Mouse (Mus musculus) heart, postnatal 36 days (tissue): ENCODE data around the gene Efna4. TPM values are rescaled to one million over a fixed set of nuclear protein-coding genes. Genes with fewer than 3 reads are reported as not detected.

Experiments
- DNase-seq, 2 experiments: peaks; one replicate each; pipeline ENCODE4 v3.0.0; 2021 to 2022
- intact Hi-C: fragments of 180-260 bp; cut with DNase I; formaldehyde crosslinking; loops from one replicate; pipeline ENCODE4 v1.15.1; 2025
- total RNA-seq, 2 experiments: library from RNA; stranded (reverse); gene quantifications; 2 replicates each; pipeline ENCODE4 v1.2.3; 2021

The Efna4 gene
- under 1 TPM; 0.19 to 0.22 TPM for total RNA-seq

DNA sequence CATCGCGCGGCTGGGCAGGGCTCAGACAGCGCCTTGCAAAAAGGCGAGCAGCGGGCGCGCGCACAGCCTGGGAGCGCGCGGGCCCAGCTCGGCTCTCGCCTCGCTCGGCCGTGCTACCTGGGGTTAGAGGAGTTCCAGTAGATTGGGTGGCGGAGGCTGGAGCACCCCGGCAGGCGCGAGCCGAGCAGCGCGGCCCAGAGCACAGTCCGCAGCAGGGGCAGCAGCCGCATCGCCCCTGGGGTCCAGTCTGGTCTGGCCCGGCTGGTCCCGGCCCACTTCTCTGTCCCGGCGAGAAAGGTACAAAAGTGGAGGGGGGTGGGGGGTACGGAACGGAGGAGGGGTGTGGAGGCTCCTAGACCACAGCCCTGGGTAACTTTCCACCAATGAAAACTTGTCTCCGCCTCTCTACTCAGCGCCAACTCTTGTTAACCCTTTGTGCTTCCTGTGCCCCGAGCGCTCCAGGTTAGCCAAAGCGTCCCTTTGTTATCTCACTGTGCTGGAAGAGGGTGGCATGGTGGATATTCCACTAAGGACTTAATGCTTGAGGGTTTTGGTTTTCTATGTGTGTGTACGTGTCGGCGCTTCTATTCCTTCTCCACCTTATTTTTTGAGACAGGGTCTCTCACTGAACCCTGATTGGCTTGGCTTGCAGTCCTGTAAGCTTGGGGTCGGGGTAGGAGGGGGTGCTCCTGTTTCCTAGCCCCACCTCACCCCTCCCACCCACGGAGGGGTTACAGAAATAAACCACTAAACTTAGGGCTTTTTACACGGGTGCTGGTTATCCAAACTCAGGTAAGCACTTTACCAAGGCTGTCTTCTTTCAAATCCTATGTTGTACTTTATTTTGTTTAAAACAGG, at the start of gene Efna4:
Gene Efna4 (minus strand): TSS at position 308 of the 858 bp plus-strand sequence.
- peak; percentile 25 to 41 for DNase-seq
- intact Hi-C loops, result loop anchor here (1.0 kb wide), 1 partner anchor 21 kb away; no protein-coding TSS in a partner anchor

GRCm38 (mm10) chr3:89386438-89387420, 48.9 kb upstream of the Efna4 start:
- DNase-seq, result no peak
- intact Hi-C loops, result no loop called here

DNA sequence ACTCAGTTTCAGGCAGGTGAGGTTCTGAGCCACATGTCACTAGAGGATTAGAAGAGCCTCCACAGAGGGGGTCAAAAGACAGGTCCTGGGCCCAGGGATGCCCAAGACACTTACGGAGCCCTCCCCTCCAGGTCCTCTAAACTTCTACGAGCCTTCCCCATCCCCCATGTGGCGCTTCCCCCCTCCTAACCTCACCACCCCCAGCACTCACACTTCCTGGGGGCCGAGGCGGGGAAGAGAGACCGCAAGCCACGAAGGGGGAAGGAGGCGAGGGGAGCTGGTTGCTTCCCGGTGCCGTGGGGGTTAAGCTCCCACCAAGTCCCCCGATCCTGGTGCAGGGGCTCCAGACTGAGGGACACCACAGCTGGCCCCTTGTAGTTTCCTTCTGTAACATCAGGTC, 47.6 kb upstream of the Efna4 start:
- no peak for DNase-seq
- intact Hi-C loops, result no loop called here

GRCm38 (mm10) chr3:89384331-89385076, 46.7 kb upstream of the Efna4 start:
- no peak for DNase-seq
- intact Hi-C loops, result no loop called here

DNA sequence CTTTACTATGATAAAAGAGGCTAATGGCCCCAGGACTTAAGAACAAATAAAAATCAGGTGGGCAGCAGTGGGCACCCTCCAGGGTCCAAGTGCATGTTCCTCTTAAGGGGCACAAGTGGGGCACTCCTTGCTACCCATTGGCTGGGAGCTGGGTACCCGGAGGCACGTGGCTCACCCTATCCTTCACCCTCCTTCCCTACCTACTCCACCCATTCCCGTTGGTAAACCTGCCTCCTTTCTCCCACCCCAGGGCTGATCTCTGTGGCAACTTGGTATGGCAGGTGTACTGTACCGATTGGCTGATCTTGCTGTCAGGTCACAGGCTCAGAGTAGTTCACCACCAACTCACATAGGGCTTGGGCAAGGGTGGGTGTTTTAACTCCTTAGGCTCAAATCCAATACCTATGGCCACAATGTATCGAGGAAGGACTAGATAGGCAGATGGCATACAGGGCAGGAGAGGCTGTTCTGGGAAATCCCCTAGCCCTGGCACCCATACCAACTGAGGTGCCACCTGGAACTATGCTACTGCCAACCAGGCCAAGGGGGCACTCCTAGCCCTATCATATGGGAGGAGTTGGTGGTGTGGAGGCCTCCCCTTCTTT, 45.9 kb upstream of the Efna4 start:
- intact Hi-C loops, result no loop called here
- DNase-seq, result no peak

- intact Hi-C loops, result no loop called here
- no peak for DNase-seq
These were observed 45.1 kb upstream of the Efna4 start for GRCm38 (mm10) chr3:89382950-89383349.

- DNase-seq, result no peak
- intact Hi-C loops, result no loop called here
These were observed 44.4 kb upstream of the Efna4 start for GRCm38 (mm10) chr3:89382033-89382882.

DNA sequence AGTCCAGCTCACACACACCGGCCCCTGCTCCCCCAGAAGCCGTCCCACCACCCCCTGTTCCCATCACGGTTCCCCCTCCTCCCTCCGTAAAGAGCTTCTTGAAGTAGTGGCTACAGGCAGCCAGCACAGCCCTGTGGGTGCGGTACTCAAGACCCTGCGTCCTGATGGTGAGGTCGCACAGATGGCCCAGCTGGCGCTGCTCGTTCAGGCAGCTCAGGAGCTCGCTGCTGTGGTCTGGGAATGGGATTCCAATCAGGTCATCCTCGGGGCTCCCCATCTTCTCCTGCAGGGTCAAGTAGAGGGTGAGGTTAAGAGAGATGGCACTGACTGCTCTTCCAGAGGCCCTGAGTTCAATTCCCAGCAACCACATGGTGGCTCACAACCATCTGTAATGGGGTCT, 43.4 kb upstream of the Efna4 start:
- intact Hi-C loops, result no loop called here
- DNase-seq, result no peak

DNA sequence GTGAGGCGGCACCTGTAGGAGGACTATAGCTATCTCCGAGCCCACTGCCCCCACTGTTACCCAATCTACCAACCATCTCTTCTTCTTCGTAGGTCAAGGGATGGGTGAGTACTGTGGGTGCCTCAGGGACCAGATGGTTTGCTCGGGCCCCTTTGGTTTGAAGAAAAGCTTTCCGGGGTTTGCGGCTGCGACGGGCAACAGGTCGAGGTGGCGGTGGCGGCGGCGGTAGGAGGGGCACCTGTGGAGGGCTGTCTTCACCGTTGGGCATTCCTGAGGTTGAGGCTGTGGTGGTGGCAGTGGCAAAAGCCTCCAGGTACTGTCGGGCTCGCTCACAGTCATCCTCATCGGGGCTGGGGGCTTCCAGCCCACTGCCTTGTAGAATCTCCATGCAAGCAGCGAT, 42.9 kb upstream of the Efna4 start:
- no peak for DNase-seq
- intact Hi-C loops, result no loop called here

- no peak for DNase-seq
- intact Hi-C loops, result no loop called here
These were observed 42.5 kb upstream of the Efna4 start for GRCm38 (mm10) chr3:89380291-89380690.

GRCm38 (mm10) chr3:89379388-89380131, 41.7 kb upstream of the Efna4 start:
- DNase-seq, result no peak
- intact Hi-C loops, result loop anchor here (2.0 kb wide), 1 partner anchor 13 kb away; no protein-coding TSS in a partner anchor

DNA sequence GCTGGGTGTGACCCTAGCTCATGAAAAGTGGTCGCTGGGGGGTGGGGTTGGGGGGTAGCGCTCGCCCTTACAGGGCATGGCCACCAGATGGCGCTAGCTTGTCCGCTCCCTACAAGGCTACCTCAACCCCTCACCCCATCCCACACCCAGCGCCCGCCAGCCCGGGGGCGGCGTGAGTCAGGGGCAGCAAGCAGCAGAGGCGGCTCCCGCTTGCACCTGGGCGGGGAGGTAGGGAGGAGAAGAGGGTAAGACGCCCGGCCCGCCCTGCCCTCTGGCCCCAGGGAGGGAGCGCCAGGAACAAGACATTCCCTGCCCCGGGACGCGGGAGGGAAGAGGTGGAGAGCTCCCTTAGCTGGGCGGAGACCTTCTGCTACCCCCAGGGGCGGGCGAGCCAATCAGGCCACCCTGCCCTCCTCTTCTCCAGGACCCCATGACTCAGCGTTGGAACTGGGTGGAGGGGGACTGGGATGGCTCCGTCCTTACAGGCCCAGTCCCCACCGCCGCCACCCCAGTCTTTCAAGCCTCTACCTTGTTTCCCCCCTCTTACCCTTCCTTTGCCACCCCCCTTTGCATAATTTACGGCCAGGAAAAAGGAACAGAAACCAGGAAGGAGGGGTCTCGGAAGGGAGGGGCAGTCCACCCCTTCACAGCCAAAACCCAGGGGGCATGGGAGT, 40.7 kb upstream of the Efna4 start:
- DNase-seq, result peak; percentile 72 to 86
- intact Hi-C loops, result loop anchor here (1.0 to 2.0 kb wide), 2 partner anchors 14 to 107 kb away; no protein-coding TSS in a partner anchor

DNA sequence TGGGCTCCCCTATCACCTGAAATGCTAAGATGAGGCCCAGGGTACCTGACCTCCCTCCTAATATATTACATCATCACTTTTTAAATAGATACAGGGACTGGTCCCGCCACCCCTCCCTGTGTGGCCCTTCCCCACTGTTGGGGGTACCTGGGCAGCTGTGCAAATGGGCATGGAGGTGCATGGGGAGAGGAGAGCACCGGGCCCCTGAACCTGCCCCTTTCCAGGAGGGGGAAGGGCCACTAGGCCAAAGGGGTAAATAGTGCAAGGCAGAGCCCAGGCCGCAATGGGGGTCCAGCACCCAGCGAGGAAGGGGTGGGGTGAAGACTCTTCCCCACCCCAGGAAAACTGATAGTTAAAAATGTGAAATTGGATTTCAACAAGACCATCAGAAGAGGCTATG, 40.0 kb upstream of the Efna4 start:
- DNase-seq, result no peak
- intact Hi-C loops, result loop anchor here (1.0 to 2.0 kb wide), 2 partner anchors 15 to 107 kb away; no protein-coding TSS in a partner anchor

DNA sequence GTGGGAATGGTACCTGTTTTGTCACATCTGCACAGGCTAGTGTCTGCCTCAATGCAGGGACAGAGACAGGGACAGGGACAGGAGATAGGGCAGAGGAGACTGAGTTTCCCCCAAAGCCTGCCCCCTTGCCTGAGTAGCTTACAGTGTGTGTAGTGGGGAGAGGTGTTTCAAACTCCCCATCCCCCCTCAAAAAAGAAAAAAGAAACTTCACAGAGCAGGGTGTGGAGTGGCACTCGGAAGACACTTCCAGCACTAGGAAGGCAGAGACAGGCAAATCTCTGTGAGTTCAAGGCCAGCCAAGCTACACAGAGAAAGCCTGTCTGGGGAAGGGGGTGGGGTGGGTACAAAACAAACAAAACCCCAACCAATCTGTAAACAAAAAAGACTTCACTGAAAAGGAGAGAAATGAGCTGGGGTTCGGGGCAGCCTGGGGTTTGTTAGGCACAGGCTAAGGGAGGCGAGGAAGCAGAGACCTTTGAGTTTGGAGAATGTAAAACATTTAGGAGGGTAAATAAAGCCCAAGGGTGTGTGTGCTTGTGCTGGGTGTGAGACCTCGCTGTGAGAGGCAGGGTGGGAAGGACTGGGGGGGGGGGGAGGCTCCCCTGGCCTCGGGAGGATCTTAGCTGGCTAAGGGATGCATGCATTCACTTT, 35.9 kb upstream of the Efna4 start:
- no peak for DNase-seq
- intact Hi-C loops, result no loop called here

DNA sequence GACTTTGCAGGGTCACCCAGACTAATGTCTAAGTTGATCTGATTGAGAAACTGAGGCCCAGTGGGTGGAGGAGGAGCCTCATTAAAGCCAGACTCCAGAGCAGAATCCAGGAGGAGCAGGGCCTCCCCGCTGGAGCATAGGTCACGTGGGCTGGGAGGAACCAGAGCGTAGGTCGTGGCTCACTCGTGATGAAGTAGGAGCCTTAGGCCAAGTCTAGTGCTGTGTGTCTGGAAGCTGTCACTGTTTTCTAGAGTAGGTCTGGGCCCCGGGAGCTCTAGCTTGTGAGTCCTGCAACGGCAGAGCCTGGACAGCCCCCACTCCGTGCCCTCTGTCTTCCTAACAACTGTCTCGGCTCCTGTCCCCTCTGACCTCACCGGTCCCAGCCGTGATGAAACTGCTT, 29.5 kb upstream of the Efna4 start:
- intact Hi-C loops, result no loop called here
- no peak for DNase-seq

- no peak for DNase-seq
- intact Hi-C loops, result no loop called here
These were observed 27.9 kb upstream of the Efna4 start for GRCm38 (mm10) chr3:89365486-89366414.
